Mouse (Mus musculus): ENCODE measurements at regions not wholly inside any gene's neighbourhood (a gene's known extent, or its start where the extent isn't known, plus 50 kb on each side); places are given as distances from the start of the nearest gene placed in this dataset.

GRCm38 (mm10) chr13:101426461-101426860, 341.6 kb downstream of the Pik3r1 start:
- Histone ChIP-seq H3K9ac (ENCODE audit: low read depth, low read length) (no peak overlapping the region), H3K9me3 (ENCODE audit: control insufficient read depth, low read length) (no peaks in the 10 kb centered on the region), H3K4me2 (no peak overlapping the region), H3K4me1 (replicated peaks; ENCODE audit: control insufficient read depth, insufficient read depth, low read length) (no peaks in the 10 kb centered on the region), H3K4me3 (ENCODE audit: low read depth, low read length) (no peak overlapping the region), H3K27ac (ENCODE audit: low read depth, low read length) (no peak overlapping the region), H3K27me3 (replicated peaks; ENCODE audit: control insufficient read depth, insufficient read depth, low read length) (no peaks in the 10 kb centered on the region), H3K36me3 (ENCODE audit: control insufficient read depth, insufficient read depth, low read length) (no peaks in the 10 kb centered on the region)
- WGBS: 69% methylated on average over 5 of the region's 5 CpGs
- no peak for DNase-seq (ENCODE audit: low spot score)
- ATAC-seq (replicated peaks; ENCODE audit: low FRiP score): no peak

- no peak overlapping the region for H3K9ac ChIP-seq (ENCODE audit: low read depth, low read length)
- WGBS: 38% methylated on average over 3 of the region's 3 CpGs
- no peak overlapping the region for H3K4me2 ChIP-seq
- H3K36me3 ChIP-seq (ENCODE audit: control insufficient read depth, insufficient read depth, low read length): no peaks in the 10 kb centered on the region
- H3K27ac ChIP-seq (ENCODE audit: low read depth, low read length): no peak overlapping the region
- DNase-seq (ENCODE audit: low spot score) (no peak), ATAC-seq (replicated peaks; ENCODE audit: low FRiP score) (no peak)
- no peaks in the 10 kb centered on the region for H3K4me1 ChIP-seq (replicated peaks; ENCODE audit: control insufficient read depth, insufficient read depth, low read length)
- H3K9me3 ChIP-seq (ENCODE audit: control insufficient read depth, low read length): no peaks in the 10 kb centered on the region
- H3K4me3 ChIP-seq (ENCODE audit: low read depth, low read length): no peak overlapping the region
- H3K27me3 ChIP-seq (replicated peaks; ENCODE audit: control insufficient read depth, insufficient read depth, low read length): no peaks in the 10 kb centered on the region
These were observed 345.9 kb downstream of the Pik3r1 start for GRCm38 (mm10) chr13:101422082-101422481.

- DNase-seq (ENCODE audit: low spot score) (no peak), ATAC-seq (replicated peaks; ENCODE audit: low FRiP score) (no peak)
- H3K9ac ChIP-seq (ENCODE audit: low read depth, low read length): no peak overlapping the region
- no peaks in the 10 kb centered on the region for H3K4me1 ChIP-seq (replicated peaks; ENCODE audit: control insufficient read depth, insufficient read depth, low read length)
- no peak overlapping the region for H3K27ac ChIP-seq (ENCODE audit: low read depth, low read length)
- H3K9me3 ChIP-seq (ENCODE audit: control insufficient read depth, low read length): no peaks in the 10 kb centered on the region
- no peaks in the 10 kb centered on the region for H3K36me3 ChIP-seq (ENCODE audit: control insufficient read depth, insufficient read depth, low read length)
- WGBS: 72% methylated on average over 7 of the region's 7 CpGs
- no peaks in the 10 kb centered on the region for H3K27me3 ChIP-seq (replicated peaks; ENCODE audit: control insufficient read depth, insufficient read depth, low read length)
- H3K4me2 ChIP-seq: no peak overlapping the region
- H3K4me3 ChIP-seq (ENCODE audit: low read depth, low read length): no peak overlapping the region
These were observed 348.5 kb downstream of the Pik3r1 start for GRCm38 (mm10) chr13:101419457-101420025.

- Histone ChIP-seq H3K27me3 (replicated peaks; ENCODE audit: control insufficient read depth, insufficient read depth, low read length) (no peaks in the 10 kb centered on the region), H3K27ac (ENCODE audit: low read depth, low read length) (no peak overlapping the region), H3K4me2 (no peak overlapping the region), H3K36me3 (ENCODE audit: control insufficient read depth, insufficient read depth, low read length) (no peaks in the 10 kb centered on the region), H3K4me1 (replicated peaks; ENCODE audit: control insufficient read depth, insufficient read depth, low read length) (no peaks in the 10 kb centered on the region), H3K4me3 (ENCODE audit: low read depth, low read length) (no peak overlapping the region), H3K9ac (ENCODE audit: low read depth, low read length) (no peak overlapping the region), H3K9me3 (ENCODE audit: control insufficient read depth, low read length) (no peaks in the 10 kb centered on the region)
- DNase-seq (ENCODE audit: low spot score) (no peak), ATAC-seq (replicated peaks; ENCODE audit: low FRiP score) (no peak)
- 79% methylated on average over 6 of the region's 6 CpGs for WGBS
These were observed 349.7 kb downstream of the Pik3r1 start for GRCm38 (mm10) chr13:101418272-101418671.

GRCm38 (mm10) chr13:101408885-101409284, 359.1 kb downstream of the Pik3r1 start:
- DNase-seq (ENCODE audit: low spot score): no peak
- Histone ChIP-seq H3K4me2 (no peak overlapping the region), H3K9ac (ENCODE audit: low read depth, low read length) (no peak overlapping the region), H3K27me3 (replicated peaks; ENCODE audit: control insufficient read depth, insufficient read depth, low read length) (no peaks in the 10 kb centered on the region), H3K27ac (ENCODE audit: low read depth, low read length) (no peak overlapping the region), H3K4me1 (replicated peaks; ENCODE audit: control insufficient read depth, insufficient read depth, low read length) (no peaks in the 10 kb centered on the region), H3K36me3 (ENCODE audit: control insufficient read depth, insufficient read depth, low read length) (no peaks in the 10 kb centered on the region), H3K9me3 (ENCODE audit: control insufficient read depth, low read length) (no peaks in the 10 kb centered on the region), H3K4me3 (ENCODE audit: low read depth, low read length) (no peak overlapping the region)
- no peak for ATAC-seq (replicated peaks; ENCODE audit: low FRiP score)
- WGBS: 66% methylated on average over 4 of the region's 4 CpGs

- Histone ChIP-seq H3K4me3 (ENCODE audit: low read depth, low read length) (no peak overlapping the region), H3K9me3 (ENCODE audit: control insufficient read depth, low read length) (no peaks in the 10 kb centered on the region), H3K9ac (ENCODE audit: low read depth, low read length) (no peak overlapping the region), H3K27ac (ENCODE audit: low read depth, low read length) (no peak overlapping the region), H3K4me2 (no peak overlapping the region), H3K27me3 (replicated peaks; ENCODE audit: control insufficient read depth, insufficient read depth, low read length) (no peaks in the 10 kb centered on the region), H3K4me1 (replicated peaks; ENCODE audit: control insufficient read depth, insufficient read depth, low read length) (no peaks in the 10 kb centered on the region), H3K36me3 (ENCODE audit: control insufficient read depth, insufficient read depth, low read length) (no peaks in the 10 kb centered on the region)
- DNase-seq (ENCODE audit: low spot score) (no peak), ATAC-seq (replicated peaks; ENCODE audit: low FRiP score) (no peak)
- WGBS: 88% methylated on average over 1 of the region's 1 CpGs
These were observed 360.4 kb downstream of the Pik3r1 start for GRCm38 (mm10) chr13:101407633-101408032.

- Histone ChIP-seq H3K4me1 (replicated peaks; ENCODE audit: control insufficient read depth, insufficient read depth, low read length) (no peaks in the 10 kb centered on the region), H3K9me3 (ENCODE audit: control insufficient read depth, low read length) (no peaks in the 10 kb centered on the region), H3K4me2 (no peak overlapping the region), H3K27me3 (replicated peaks; ENCODE audit: control insufficient read depth, insufficient read depth, low read length) (no peaks in the 10 kb centered on the region), H3K4me3 (ENCODE audit: low read depth, low read length) (no peak overlapping the region), H3K27ac (ENCODE audit: low read depth, low read length) (no peak overlapping the region), H3K36me3 (ENCODE audit: control insufficient read depth, insufficient read depth, low read length) (no peaks in the 10 kb centered on the region), H3K9ac (ENCODE audit: low read depth, low read length) (no peak overlapping the region)
- WGBS: 86% methylated on average over 5 of the region's 5 CpGs
- DNase-seq (ENCODE audit: low spot score) (no peak), ATAC-seq (replicated peaks; ENCODE audit: low FRiP score) (no peak)
These were observed 394.3 kb downstream of the Pik3r1 start for GRCm38 (mm10) chr13:101373581-101374189.

GRCm38 (mm10) chr13:101371906-101372305, 396.1 kb downstream of the Pik3r1 start:
- Histone ChIP-seq H3K27me3 (replicated peaks; ENCODE audit: control insufficient read depth, insufficient read depth, low read length) (no peaks in the 10 kb centered on the region), H3K27ac (ENCODE audit: low read depth, low read length) (no peak overlapping the region), H3K9ac (ENCODE audit: low read depth, low read length) (no peak overlapping the region), H3K4me2 (no peak overlapping the region), H3K9me3 (ENCODE audit: control insufficient read depth, low read length) (no peaks in the 10 kb centered on the region), H3K4me3 (ENCODE audit: low read depth, low read length) (no peak overlapping the region), H3K4me1 (replicated peaks; ENCODE audit: control insufficient read depth, insufficient read depth, low read length) (no peaks in the 10 kb centered on the region), H3K36me3 (ENCODE audit: control insufficient read depth, insufficient read depth, low read length) (no peaks in the 10 kb centered on the region)
- DNase-seq (ENCODE audit: low spot score) (no peak), ATAC-seq (replicated peaks; ENCODE audit: low FRiP score) (no peak)
- 74% methylated on average over 1 of the region's 1 CpGs for WGBS

GRCm38 (mm10) chr13:101368170-101368569, 399.8 kb downstream of the Pik3r1 start:
- Histone ChIP-seq H3K36me3 (ENCODE audit: control insufficient read depth, insufficient read depth, low read length) (no peaks in the 10 kb centered on the region), H3K27me3 (replicated peaks; ENCODE audit: control insufficient read depth, insufficient read depth, low read length) (no peaks in the 10 kb centered on the region), H3K4me1 (replicated peaks; ENCODE audit: control insufficient read depth, insufficient read depth, low read length) (no peaks in the 10 kb centered on the region), H3K9me3 (ENCODE audit: control insufficient read depth, low read length) (no peaks in the 10 kb centered on the region), H3K27ac (ENCODE audit: low read depth, low read length) (no peak overlapping the region), H3K4me3 (ENCODE audit: low read depth, low read length) (no peak overlapping the region), H3K4me2 (no peak overlapping the region), H3K9ac (ENCODE audit: low read depth, low read length) (no peak overlapping the region)
- WGBS: 63% methylated on average over 5 of the region's 5 CpGs
- DNase-seq (ENCODE audit: low spot score): no peak
- no peak for ATAC-seq (replicated peaks; ENCODE audit: low FRiP score)

Data from liver, embryonic 11.5 days (tissue).